Mouse (Mus musculus) G1E (cell line): ENCODE data around the gene Reg3g.
"Not testable (repeated sequence)": the region's sequence is repeated elsewhere in the genome, so short reads cannot be mapped to it uniquely, and the experiment has no call there.

ENCODE experiments used
- CTCF ChIP-seq: IDR thresholded peaks from 2 replicates; pipeline ENCODE4 v1.5.1; 2012; ENCODE audit warnings: low read depth, low read length, inconsistent platforms, mixed read lengths
- GATA2 ChIP-seq: IDR thresholded peaks from 2 replicates; pipeline ENCODE4 v1.6.1; 2012; ENCODE audit warnings: low read depth, low read length, inconsistent platforms, borderline replicate concordance

DNA sequence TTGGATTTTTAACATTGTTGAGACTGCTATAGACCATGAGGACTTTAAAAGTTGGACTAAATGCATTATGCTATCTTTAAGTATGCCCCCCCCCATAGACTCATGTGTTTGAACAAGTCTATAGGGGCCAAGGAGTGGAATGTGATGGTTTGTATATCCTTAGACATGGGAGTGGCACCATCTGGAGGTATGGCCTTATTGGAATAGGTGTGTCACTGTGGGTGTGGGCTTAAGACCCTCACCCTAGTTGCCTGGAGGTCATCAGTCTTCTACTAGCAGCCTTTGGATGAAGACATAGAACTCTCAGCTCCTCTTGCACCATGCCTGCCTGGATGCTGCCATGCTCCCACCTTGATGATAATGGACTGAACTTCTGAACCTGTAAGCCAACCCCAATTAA is 46.3 kb downstream of the Reg3g start, which contains the start of gene Reg1:
- TF ChIP-seq CTCF, GATA2: not testable (repeated sequence)
